Mouse (Mus musculus): ENCODE measurements around the gene Phf14. TPM values are rescaled to one million over a fixed set of nuclear protein-coding genes. Genes with fewer than 3 reads are reported as not detected.

Phf14 gene
- polyA plus RNA-seq, 1 experiment = 6.6 TPM

DNA sequence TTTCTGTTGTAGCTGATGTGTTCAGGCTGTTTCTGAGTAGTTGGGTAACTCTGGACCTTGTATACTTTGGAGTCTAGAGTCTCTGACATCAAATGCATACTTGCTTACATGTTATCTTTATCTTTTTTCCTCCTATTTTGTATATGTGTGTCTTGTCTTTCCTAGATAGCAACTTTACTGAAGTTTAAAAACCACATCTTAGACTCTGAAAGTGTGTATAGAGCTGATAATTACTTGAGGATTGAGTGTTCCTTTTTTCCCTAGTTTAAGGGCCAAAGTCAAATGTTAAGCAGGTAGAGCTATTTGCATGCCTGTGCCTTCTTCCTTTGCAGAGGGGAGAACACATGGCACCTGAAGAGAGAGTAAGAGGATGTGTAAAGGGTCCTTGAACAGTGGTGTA is 33.3 kb downstream of the Phf14 start:
- H3K4me3 ChIP-seq (replicated peaks; ENCODE audit: extremely low read depth, low read depth, low read length) = no peak overlapping the region
- DNase-seq = no peak
- TF ChIP-seq CTCF (IDR thresholded peaks at IDR 0.05; ENCODE audit: insufficient read depth, low read length) (no peak), POLR2A (IDR thresholded peaks at IDR 0.05; ENCODE audit: borderline replicate concordance, extremely low read depth, low read depth, low read length) (no peak)
- H3K4me1 ChIP-seq (ENCODE audit: control insufficient read depth, insufficient read depth, low read length) = 0 out of 2 replicates have a peak, but pooled peaks cover 4% of the 10 kb centered on the region

DNA sequence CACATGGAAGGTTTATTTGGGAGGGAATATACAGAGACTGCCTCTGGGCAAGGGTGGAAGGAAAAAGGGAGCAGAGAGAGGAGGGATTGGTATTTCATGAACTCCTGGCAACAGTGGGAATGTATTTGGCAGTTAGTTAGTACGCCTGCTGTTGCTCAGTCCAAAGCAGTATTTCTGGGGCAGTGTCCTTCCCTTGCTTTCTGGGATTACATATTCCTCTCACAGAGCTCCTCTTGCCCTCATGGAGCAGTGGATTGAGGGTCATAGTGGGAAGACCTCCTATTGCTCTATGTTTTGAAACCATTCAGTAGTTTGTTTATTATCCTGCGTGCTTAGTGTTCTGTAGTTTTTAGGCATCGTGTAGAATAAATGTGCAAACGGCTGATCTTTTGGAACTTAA is 34.5 kb downstream of the Phf14 start:
- TF ChIP-seq POLR2A (IDR thresholded peaks at IDR 0.05; ENCODE audit: borderline replicate concordance, extremely low read depth, low read depth, low read length) (no peak), CTCF (IDR thresholded peaks at IDR 0.05; ENCODE audit: insufficient read depth, low read length) (no peak)
- no peak for DNase-seq
- Histone ChIP-seq H3K4me1 (ENCODE audit: control insufficient read depth, insufficient read depth, low read length) (0 out of 2 replicates have a peak, but pooled peaks cover 4% of the 10 kb centered on the region), H3K4me3 (replicated peaks; ENCODE audit: extremely low read depth, low read depth, low read length) (no peak overlapping the region)
- 88% methylated on average over 4 of the region's 4 CpGs for WGBS

DNA sequence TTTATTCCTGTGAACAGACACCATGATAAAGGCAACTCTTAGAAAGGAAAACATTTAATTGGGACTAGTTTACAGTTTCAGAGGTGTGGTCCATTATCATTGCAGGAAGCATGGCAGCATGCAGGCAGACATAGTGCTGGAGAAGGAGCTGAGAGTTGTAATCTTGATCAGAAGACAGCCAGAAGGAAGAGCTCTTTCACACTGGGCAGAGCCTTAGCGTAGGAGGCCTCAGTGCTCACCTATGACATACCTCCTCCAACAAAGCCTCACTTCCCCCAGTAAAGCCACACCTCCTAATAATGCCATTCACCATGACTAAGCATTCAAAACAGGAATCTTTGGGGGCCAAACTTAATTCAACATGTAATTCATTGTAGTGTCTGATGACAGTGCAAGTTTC is 40.5 kb downstream of the Phf14 start:
- DNase-seq = no peak
- no peaks in the 10 kb centered on the region for H3K4me1 ChIP-seq (ENCODE audit: control insufficient read depth, insufficient read depth, low read length)
- 69% methylated on average over 1 of the region's 1 CpGs for WGBS
- H3K4me3 ChIP-seq (replicated peaks; ENCODE audit: extremely low read depth, low read depth, low read length) = no peak overlapping the region
- TF ChIP-seq CTCF (IDR thresholded peaks at IDR 0.05; ENCODE audit: insufficient read depth, low read length) (no peak), POLR2A (IDR thresholded peaks at IDR 0.05; ENCODE audit: borderline replicate concordance, extremely low read depth, low read depth, low read length) (no peak)

DNA sequence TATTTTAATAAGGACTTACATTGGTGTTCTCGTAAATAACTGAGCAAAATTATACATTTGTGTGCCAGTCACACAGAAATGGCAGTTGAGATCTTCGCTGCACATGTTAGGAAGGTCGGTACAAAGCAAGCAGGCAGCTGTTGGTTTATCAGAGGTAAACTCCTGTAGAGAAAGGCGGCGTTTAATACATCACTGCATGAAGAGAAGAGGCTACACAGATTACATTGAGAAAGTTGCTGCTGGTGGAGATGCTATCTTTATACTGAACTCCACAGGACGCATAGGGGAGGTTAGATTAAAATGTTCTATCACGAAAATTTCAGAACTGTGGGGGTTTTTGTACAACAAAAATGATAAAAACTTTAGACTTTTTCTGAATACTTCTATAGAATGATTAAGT is 52.6 kb downstream of the Phf14 start:
- Histone ChIP-seq H3K4me3 (replicated peaks; ENCODE audit: extremely low read depth, low read depth, low read length) (no peak overlapping the region), H3K4me1 (ENCODE audit: control insufficient read depth, insufficient read depth, low read length) (no peaks in the 10 kb centered on the region)
- DNase-seq = no peak
- 92% methylated on average over 7 of the region's 7 CpGs for WGBS
- no peak for TF ChIP-seq POLR2A (IDR thresholded peaks at IDR 0.05; ENCODE audit: borderline replicate concordance, extremely low read depth, low read depth, low read length)
- no peak for TF ChIP-seq CTCF (IDR thresholded peaks at IDR 0.05; ENCODE audit: insufficient read depth, low read length)

DNA sequence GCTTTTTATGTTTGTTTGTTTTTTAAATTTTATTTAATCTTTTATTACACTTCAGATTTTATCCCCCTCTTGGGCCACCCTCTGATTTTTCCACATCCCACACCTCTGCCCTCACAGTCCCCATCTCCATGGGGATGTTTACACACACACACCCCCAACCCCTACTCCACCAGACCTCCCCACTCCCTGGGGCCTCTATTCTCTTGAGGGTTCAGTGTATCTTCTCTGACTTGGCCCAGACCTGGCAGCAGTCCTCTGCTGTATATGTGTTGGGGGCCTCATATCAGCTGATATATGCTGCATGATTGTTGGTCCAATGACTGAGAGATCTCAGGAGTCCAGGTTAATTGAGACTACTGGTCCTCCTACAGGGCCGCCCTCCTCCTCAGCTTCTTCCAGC is 86.2 kb downstream of the Phf14 start:
- 100% methylated on average over 1 of the region's 1 CpGs for WGBS
- DNase-seq = no peak
- Histone ChIP-seq H3K4me3 (replicated peaks; ENCODE audit: extremely low read depth, low read depth, low read length) (no peak overlapping the region), H3K4me1 (ENCODE audit: control insufficient read depth, insufficient read depth, low read length) (no peaks in the 10 kb centered on the region)
- TF ChIP-seq CTCF (IDR thresholded peaks at IDR 0.05; ENCODE audit: insufficient read depth, low read length) (no peak), POLR2A (IDR thresholded peaks at IDR 0.05; ENCODE audit: borderline replicate concordance, extremely low read depth, low read depth, low read length) (no peak)

DNA sequence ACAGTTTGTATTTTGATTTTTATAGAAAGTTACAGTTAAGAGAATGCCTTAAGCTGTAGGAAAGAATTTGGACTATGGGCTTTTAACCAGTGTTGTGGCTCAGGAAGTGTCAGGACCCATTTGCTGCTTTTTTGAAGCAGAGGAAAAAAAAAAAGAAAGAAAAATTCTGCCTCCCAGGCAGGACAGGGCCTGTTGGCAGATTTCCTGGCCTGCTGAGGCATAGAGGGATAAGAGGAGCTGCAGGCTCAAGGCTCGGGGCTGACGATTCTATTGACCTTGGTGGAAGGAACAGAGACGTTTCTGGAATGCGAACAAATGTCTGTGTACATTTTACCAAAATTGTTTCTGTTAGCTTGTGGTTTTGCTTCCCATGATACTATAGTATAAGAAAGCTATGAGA is 91.0 kb downstream of the Phf14 start:
- no peak for DNase-seq
- TF ChIP-seq CTCF (IDR thresholded peaks at IDR 0.05; ENCODE audit: insufficient read depth, low read length) (no peak), POLR2A (IDR thresholded peaks at IDR 0.05; ENCODE audit: borderline replicate concordance, extremely low read depth, low read depth, low read length) (no peak)
- WGBS = 58% methylated on average over 4 of the region's 4 CpGs
- no peak overlapping the region for H3K4me3 ChIP-seq (replicated peaks; ENCODE audit: extremely low read depth, low read depth, low read length)
- no peaks in the 10 kb centered on the region for H3K4me1 ChIP-seq (ENCODE audit: control insufficient read depth, insufficient read depth, low read length)

DNA sequence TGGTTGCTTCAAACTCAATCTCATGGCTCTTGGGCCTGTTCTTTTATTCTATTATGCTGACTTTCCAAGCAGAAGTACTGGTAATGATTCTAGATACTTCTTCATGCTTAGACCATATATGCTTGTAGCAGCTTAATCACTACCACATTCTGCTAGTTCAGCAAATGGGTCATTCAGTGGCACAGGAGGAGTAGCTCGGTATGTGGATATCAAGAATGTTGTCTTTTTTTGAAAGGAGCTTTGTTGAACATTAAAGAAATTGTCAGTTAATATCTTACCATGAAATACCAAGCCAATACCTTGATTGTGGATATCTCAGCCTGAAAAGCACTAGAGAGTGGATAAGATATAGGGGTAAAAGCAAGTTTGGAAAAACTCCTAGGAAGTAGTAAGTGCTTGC is 91.9 kb downstream of the Phf14 start:
- 84% methylated on average over 1 of the region's 1 CpGs for WGBS
- no peak for TF ChIP-seq CTCF (IDR thresholded peaks at IDR 0.05; ENCODE audit: insufficient read depth, low read length)
- no peak for TF ChIP-seq POLR2A (IDR thresholded peaks at IDR 0.05; ENCODE audit: borderline replicate concordance, extremely low read depth, low read depth, low read length)
- no peak overlapping the region for H3K4me3 ChIP-seq (replicated peaks; ENCODE audit: extremely low read depth, low read depth, low read length)
- no peak for DNase-seq
- no peaks in the 10 kb centered on the region for H3K4me1 ChIP-seq (ENCODE audit: control insufficient read depth, insufficient read depth, low read length)

DNA sequence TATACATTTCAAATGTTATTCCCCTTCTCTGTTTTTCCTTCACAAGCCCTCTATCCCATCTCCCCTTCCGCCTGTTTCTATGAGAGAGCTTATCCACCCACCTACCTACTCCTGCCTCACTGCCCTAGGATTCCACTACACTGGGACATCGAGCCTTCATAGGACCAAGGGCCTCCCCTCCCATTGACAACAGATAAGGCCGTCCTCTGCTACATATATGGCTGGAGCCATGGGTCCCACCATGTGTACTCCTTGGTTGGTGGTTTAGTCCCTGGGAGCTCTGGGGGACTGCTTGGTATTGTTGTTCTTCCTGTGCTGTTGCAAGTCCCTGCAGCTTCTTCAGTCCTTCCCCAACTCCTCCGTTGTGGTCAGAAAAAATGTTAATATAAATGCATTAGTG is 97.8 kb downstream of the Phf14 start:
- 94% methylated on average over 4 of the region's 4 CpGs for WGBS
- Histone ChIP-seq H3K4me1 (ENCODE audit: control insufficient read depth, insufficient read depth, low read length) (no peaks in the 10 kb centered on the region), H3K4me3 (replicated peaks; ENCODE audit: extremely low read depth, low read depth, low read length) (no peak overlapping the region)
- TF ChIP-seq CTCF (IDR thresholded peaks at IDR 0.05; ENCODE audit: insufficient read depth, low read length) = no peak
- no peak for TF ChIP-seq POLR2A (IDR thresholded peaks at IDR 0.05; ENCODE audit: borderline replicate concordance, extremely low read depth, low read depth, low read length)
- no peak for DNase-seq

DNA sequence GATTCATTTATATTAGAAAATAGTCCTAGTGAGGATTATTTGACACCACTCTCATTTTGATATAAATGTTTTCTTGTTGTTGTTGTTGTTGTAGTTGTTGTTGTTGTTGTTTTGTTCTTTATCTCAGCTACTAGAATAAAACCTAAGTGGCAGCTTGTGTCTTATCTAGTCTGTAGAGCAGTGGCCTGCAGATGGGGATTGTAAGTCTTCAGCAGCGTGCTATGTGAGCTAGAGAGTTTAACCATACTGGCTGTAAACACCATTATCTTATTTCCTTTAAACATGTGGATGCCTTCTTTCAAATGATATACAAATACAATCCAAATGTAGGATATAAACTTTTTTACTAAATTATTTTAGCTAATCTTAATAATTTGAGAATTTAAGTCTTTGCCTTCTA is 98.4 kb downstream of the Phf14 start:
- 83% methylated on average over 1 of the region's 1 CpGs for WGBS
- DNase-seq = no peak
- H3K4me3 ChIP-seq (replicated peaks; ENCODE audit: extremely low read depth, low read depth, low read length) = no peak overlapping the region
- TF ChIP-seq CTCF (IDR thresholded peaks at IDR 0.05; ENCODE audit: insufficient read depth, low read length) (no peak), POLR2A (IDR thresholded peaks at IDR 0.05; ENCODE audit: borderline replicate concordance, extremely low read depth, low read depth, low read length) (no peak)
- H3K4me1 ChIP-seq (ENCODE audit: control insufficient read depth, insufficient read depth, low read length) = no peaks in the 10 kb centered on the region

DNA sequence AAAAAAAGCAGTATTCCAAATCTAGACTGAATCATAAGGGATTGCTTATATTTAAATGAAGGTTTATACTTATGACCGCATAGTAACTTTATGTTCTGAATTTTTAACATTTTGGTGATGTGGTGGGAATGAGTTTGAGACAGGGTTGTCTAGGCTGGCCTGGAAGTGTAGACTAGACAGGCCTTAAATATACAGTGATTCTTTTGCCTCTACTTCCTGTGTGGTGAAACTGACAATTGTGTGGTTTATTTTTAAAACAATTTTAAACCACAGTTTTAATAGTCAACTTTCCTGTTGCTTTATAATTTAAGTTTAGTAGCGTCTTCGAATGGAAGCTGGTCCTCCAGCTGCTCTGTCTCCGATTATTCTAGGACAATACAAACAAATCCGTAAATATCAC is 104.5 kb downstream of the Phf14 start:
- no peak for DNase-seq

More for the DNA sequence above, 104.5 kb downstream of the Phf14 start:
- no peak overlapping the region for H3K4me3 ChIP-seq (replicated peaks; ENCODE audit: extremely low read depth, low read depth, low read length)
- WGBS = 84% methylated on average over 5 of the region's 5 CpGs
- TF ChIP-seq CTCF (IDR thresholded peaks at IDR 0.05; ENCODE audit: insufficient read depth, low read length) (no peak), POLR2A (IDR thresholded peaks at IDR 0.05; ENCODE audit: borderline replicate concordance, extremely low read depth, low read depth, low read length) (no peak)
- H3K4me1 ChIP-seq (ENCODE audit: control insufficient read depth, insufficient read depth, low read length) = no peaks in the 10 kb centered on the region

Data from lung, adult 2 months (tissue).